Mouse (Mus musculus) intestine, embryonic 16.5 days (tissue): ENCODE results near the gene Sirpb1a. TPM values are rescaled to one million over a fixed set of nuclear protein-coding genes. Genes with fewer than 3 reads are reported as not detected.
"Not testable (repeated sequence)": the region's sequence is repeated elsewhere in the genome, so short reads cannot be mapped to it uniquely, and the experiment has no call there.

Experiments used
- ATAC-seq: fragments of 200-750 bp; cut with Nextera tagmentation; 2 replicates; pipeline ENCODE4 v1.8.0; 2017; ENCODE audit warnings: moderate TSS enrichment, moderate library complexity
- H3K27ac ChIP-seq: fragments of 300-500 bp; sonication (generic); 2 replicates; pipeline ENCODE4 v1.5.1; 2014; ENCODE audit warnings: mild to moderate bottlenecking, low read length
- H3K27me3 ChIP-seq: fragments of 300-500 bp; sonication (generic); replicated peaks from 2 replicates; pipeline ENCODE4 v1.6.1; 2014; ENCODE audit warnings: low read length, control low read depth, mixed read lengths; ENCODE audit not compliant: control insufficient read depth, insufficient read depth
- H3K36me3 ChIP-seq: fragments of 300-500 bp; sonication (generic); 2 replicates; pipeline ENCODE4 v1.6.1; 2014; ENCODE audit warnings: low read length, control low read depth; ENCODE audit not compliant: control insufficient read depth, insufficient read depth
- H3K4me1 ChIP-seq: fragments of 300-500 bp; sonication (generic); 2 replicates; pipeline ENCODE4 v1.6.1; 2014; ENCODE audit warnings: low read length, control low read depth, mixed read lengths; ENCODE audit not compliant: control insufficient read depth, insufficient read depth
- H3K4me2 ChIP-seq: fragments of 300-500 bp; sonication (generic); 2 replicates; pipeline ENCODE4 v1.6.1; 2014; ENCODE audit warnings: low read depth, low read length, control low read depth
- H3K4me3 ChIP-seq: fragments of 300-500 bp; sonication (generic); 2 replicates; pipeline ENCODE4 v1.5.1; 2014; ENCODE audit warnings: mild to moderate bottlenecking, low read length
- H3K9ac ChIP-seq: fragments of 300-500 bp; sonication (generic); 2 replicates; pipeline ENCODE4 v1.6.1; 2014; ENCODE audit warnings: low read depth, low read length
- H3K9me3 ChIP-seq: fragments of 300-500 bp; sonication (generic); 2 replicates; pipeline ENCODE4 v1.6.1; 2016; ENCODE audit warnings: low read length, control low read depth; ENCODE audit not compliant: control insufficient read depth
- WGBS: fragments of 180-500 bp; shearing (Covaris S2); extraction: QIAGEN DNeasy Blood & Tissue Kit; methylation state at CpG from one replicate; pipeline ENCODE4 v1.1.7; 2014; 5-methylcytosine and 5-hydroxymethylcytosine counted together
- polyA plus RNA-seq: library from polyadenylated mRNA; unstranded; fragments of >200 nt; fragmentation: Nextera tagmentation; extraction: Ambion mirVana; gene quantifications from 2 replicates; pipeline ENCODE4 v1.2.1, GENCODE M21; 2015

Gene Sirpb1a
- not detected in 2 replicates for polyA plus RNA-seq

GRCm38 (mm10) chr3:15426447-15426846 lies at the start of gene Sirpb1a:
Gene Sirpb1a, minus strand, starts transcription at chr3:15426520.
- not testable (repeated sequence) for H3K9ac ChIP-seq, H3K9me3 ChIP-seq, H3K36me3 ChIP-seq, H3K27ac ChIP-seq, ATAC-seq, H3K4me1 ChIP-seq, H3K4me2 ChIP-seq, H3K4me3 ChIP-seq, H3K27me3 ChIP-seq
- WGBS, result 93% methylated on average over 1 of the region's 1 CpGs

- H3K4me1 ChIP-seq, H3K27ac ChIP-seq, H3K9me3 ChIP-seq, ATAC-seq, H3K4me2 ChIP-seq, H3K36me3 ChIP-seq, H3K4me3 ChIP-seq, H3K9ac ChIP-seq, H3K27me3 ChIP-seq: not testable (repeated sequence)
- WGBS, result 88% methylated on average over 1 of the region's 2 CpGs
Measured at GRCm38 (mm10) chr3:15474831-15475230, 48.5 kb upstream of the Sirpb1a start.

- not testable (repeated sequence) for H3K4me3 ChIP-seq, H3K36me3 ChIP-seq, H3K4me2 ChIP-seq, ATAC-seq, H3K9ac ChIP-seq, H3K27me3 ChIP-seq, H3K4me1 ChIP-seq, H3K9me3 ChIP-seq, H3K27ac ChIP-seq
- 100% methylated on average over 1 of the region's 3 CpGs for WGBS
Measured at GRCm38 (mm10) chr3:15470158-15470557, 43.8 kb upstream of the Sirpb1a start.

GRCm38 (mm10) chr3:15443936-15444335 lies 17.6 kb upstream of the Sirpb1a start:
- H3K36me3 ChIP-seq, H3K27me3 ChIP-seq, H3K9ac ChIP-seq, H3K27ac ChIP-seq, H3K4me1 ChIP-seq, H3K9me3 ChIP-seq, H3K4me3 ChIP-seq, ATAC-seq, H3K4me2 ChIP-seq: not testable (repeated sequence)
- WGBS, result 73% methylated on average over 1 of the region's 1 CpGs

GRCm38 (mm10) chr3:15439844-15440243 lies 13.5 kb upstream of the Sirpb1a start:
- H3K9ac ChIP-seq, H3K4me2 ChIP-seq, H3K27ac ChIP-seq, H3K27me3 ChIP-seq, H3K4me1 ChIP-seq, H3K4me3 ChIP-seq, H3K36me3 ChIP-seq, H3K9me3 ChIP-seq, ATAC-seq: not testable (repeated sequence)
- WGBS, result 64% methylated on average over 1 of the region's 1 CpGs

GRCm38 (mm10) chr3:15427917-15428316 lies 1.6 kb upstream of the Sirpb1a start:
- WGBS, result 83% methylated on average over 1 of the region's 1 CpGs
- H3K9me3 ChIP-seq, result no peaks in the 10 kb centered on the region
- H3K9ac ChIP-seq, result no peak overlapping the region
- H3K4me1 ChIP-seq, result no peaks in the 10 kb centered on the region
- H3K27me3 ChIP-seq, result no peaks in the 10 kb centered on the region
- no peaks in the 10 kb centered on the region for H3K36me3 ChIP-seq
- no peak overlapping the region for H3K4me3 ChIP-seq
- no peak overlapping the region for H3K27ac ChIP-seq
- ATAC-seq, result no peak
- no peak overlapping the region for H3K4me2 ChIP-seq

- H3K9me3 ChIP-seq, H3K4me1 ChIP-seq, ATAC-seq, H3K4me2 ChIP-seq, H3K4me3 ChIP-seq, H3K27ac ChIP-seq, H3K9ac ChIP-seq, H3K36me3 ChIP-seq, H3K27me3 ChIP-seq: not testable (repeated sequence)
- 83% methylated on average over 3 of the region's 3 CpGs for WGBS
Measured at GRCm38 (mm10) chr3:15355690-15356089, 70.6 kb downstream of the Sirpb1a start.

- H3K4me1 ChIP-seq, H3K9me3 ChIP-seq, H3K9ac ChIP-seq, H3K36me3 ChIP-seq, ATAC-seq, H3K4me2 ChIP-seq, H3K27ac ChIP-seq, H3K27me3 ChIP-seq, H3K4me3 ChIP-seq: not testable (repeated sequence)
- WGBS, result 87% methylated on average over 1 of the region's 2 CpGs
Measured at GRCm38 (mm10) chr3:15350318-15350717, 76.0 kb downstream of the Sirpb1a start.

- not testable (repeated sequence) for ATAC-seq, H3K9ac ChIP-seq, H3K27ac ChIP-seq, H3K27me3 ChIP-seq, H3K4me2 ChIP-seq, H3K9me3 ChIP-seq, H3K4me3 ChIP-seq, H3K4me1 ChIP-seq, H3K36me3 ChIP-seq
- WGBS, result 61% methylated on average over 3 of the region's 3 CpGs
Measured at GRCm38 (mm10) chr3:15345606-15346005, 80.7 kb downstream of the Sirpb1a start.

- WGBS, result 68% methylated on average over 1 of the region's 1 CpGs
- no peak overlapping the region for H3K27ac ChIP-seq
- no peaks in the 10 kb centered on the region for H3K36me3 ChIP-seq
- H3K9me3 ChIP-seq, result no peaks in the 10 kb centered on the region
- no peak overlapping the region for H3K4me2 ChIP-seq
- no peaks in the 10 kb centered on the region for H3K4me1 ChIP-seq
- H3K4me3 ChIP-seq, result no peak overlapping the region
- no peak overlapping the region for H3K9ac ChIP-seq
- H3K27me3 ChIP-seq, result no peaks in the 10 kb centered on the region
- ATAC-seq, result no peak
Measured at GRCm38 (mm10) chr3:15340287-15340686, 86.0 kb downstream of the Sirpb1a start.
